ENCODE assay signal across 8 mouse cellular contexts in genomic region chr9:61914917-61915300, GRCm38 (mm10). TPM values are rescaled to one million over a fixed set of nuclear protein-coding genes. Genes with fewer than 3 reads are reported as not detected.
DNase-seq lines count a peak whose midpoint lies in the region; ATAC-seq and TF ChIP-seq lines count a peak whose summit lies in the region.

No protein-coding gene starts in this region.

- no peaks in the 10 kb centered on the region for H3K27me3 ChIP-seq in kidney, postnatal 0 days (ENCODE audit: insufficient read depth, low read length)
- no peaks in the 10 kb centered on the region for H3K27me3 ChIP-seq in embryonic facial prominence, embryonic 10.5 days (replicated peaks; ENCODE audit: low read depth, poor library complexity, severe bottlenecking)
- H3K27me3 ChIP-seq in intestine, embryonic 16.5 days (replicated peaks; ENCODE audit: control insufficient read depth, insufficient read depth, low read length): no peaks in the 10 kb centered on the region
- H3K27me3 ChIP-seq in midbrain, postnatal 0 days (ENCODE audit: insufficient read depth, low read length): no peaks in the 10 kb centered on the region

- peak overlapping the region; percentile 70 for H3K4me3 ChIP-seq in kidney, postnatal 0 days (replicated peaks; ENCODE audit: low read depth, low read length)
- H3K4me3 ChIP-seq in embryonic facial prominence, embryonic 10.5 days: peak overlapping the region; percentile 75
- peak overlapping the region; percentile 78 for H3K4me3 ChIP-seq in intestine, embryonic 16.5 days (ENCODE audit: low read length)
- H3K4me3 ChIP-seq in midbrain, postnatal 0 days (ENCODE audit: low read depth, low read length): peak overlapping the region; percentile 77

- peak overlapping the region; percentile 79; the same call in 1 of the 2 replicates for H3K9ac ChIP-seq in kidney, postnatal 0 days (ENCODE audit: low read depth, low read length)
- peak overlapping the region; percentile 90 for H3K9ac ChIP-seq in intestine, embryonic 16.5 days (ENCODE audit: low read depth, low read length)
- peak overlapping the region; percentile 44 for H3K9ac ChIP-seq in midbrain, postnatal 0 days (replicated peaks; ENCODE audit: low read length, poor library complexity, severe bottlenecking)

- DNase-seq in kidney, postnatal 0 days (ENCODE audit: low spot score): no peak
- DNase-seq in kidney, postnatal 25 days: no peak
- DNase-seq in embryonic facial prominence, embryonic 10.5 days (ENCODE audit: low spot score): no peak
- no peak for DNase-seq in midbrain, postnatal 0 days (ENCODE audit: low spot score)
- DNase-seq in kidney, postnatal 10 days: no peak
- DNase-seq in right cerebral cortex, postnatal 25 days: no peak

- 3% methylated on average over 13 of the region's 13 CpGs for WGBS in kidney, postnatal 0 days
- WGBS in embryonic facial prominence, embryonic 10.5 days: 3% methylated on average over 13 of the region's 13 CpGs
- 2% methylated on average over 13 of the region's 13 CpGs for WGBS in intestine, embryonic 16.5 days
- WGBS in midbrain, postnatal 0 days: 2% methylated on average over 13 of the region's 13 CpGs

- no peak for TF ChIP-seq CTCF in kidney, postnatal 0 days (IDR thresholded peaks at IDR 0.05; ENCODE audit: low read depth)
- TF ChIP-seq CTCF in midbrain, postnatal 0 days (IDR thresholded peaks at IDR 0.05): no peak

- 0 out of 2 replicates have a peak, but pooled peaks cover 13% of the 10 kb centered on the region for H3K4me1 ChIP-seq in kidney, postnatal 0 days (replicated peaks; ENCODE audit: insufficient read depth, low read length)
- peaks cover 30% of the 10 kb centered on the region for H3K4me1 ChIP-seq in embryonic facial prominence, embryonic 10.5 days
- H3K4me1 ChIP-seq in intestine, embryonic 16.5 days (ENCODE audit: control insufficient read depth, insufficient read depth, low read length): peaks cover 7% of the 10 kb centered on the region
- H3K4me1 ChIP-seq in midbrain, postnatal 0 days (ENCODE audit: insufficient read depth, low read length): 0 out of 2 replicates have a peak, but pooled peaks cover 3% of the 10 kb centered on the region

- peak overlapping the region; percentile 89 for H3K4me2 ChIP-seq in kidney, postnatal 0 days (ENCODE audit: low read length)
- H3K4me2 ChIP-seq in intestine, embryonic 16.5 days (ENCODE audit: low read depth, low read length): peak overlapping the region; percentile 81
- H3K4me2 ChIP-seq in midbrain, postnatal 0 days (ENCODE audit: low read depth, low read length, poor library complexity, severe bottlenecking): peak overlapping the region; percentile 60

- ATAC-seq in kidney, postnatal 0 days (replicated peaks; ENCODE audit: low FRiP score, low read depth): no peak
- no peak for ATAC-seq in intestine, embryonic 16.5 days
- ATAC-seq in midbrain, postnatal 0 days (ENCODE audit: low FRiP score): no peak
- no peak for ATAC-seq in megakaryocyte progenitor cell, adult 5-6 weeks (replicated peaks; ENCODE audit: poor library complexity)

- peaks cover 21% of the 10 kb centered on the region for H3K36me3 ChIP-seq in kidney, postnatal 0 days (ENCODE audit: insufficient read depth, low read length)
- peaks cover 74% of the 10 kb centered on the region for H3K36me3 ChIP-seq in embryonic facial prominence, embryonic 10.5 days (replicated peaks)
- peaks cover 26% of the 10 kb centered on the region for H3K36me3 ChIP-seq in intestine, embryonic 16.5 days (ENCODE audit: control insufficient read depth, insufficient read depth, low read length)
- peaks cover 16% of the 10 kb centered on the region; the same call in 1 of the 2 replicates for H3K36me3 ChIP-seq in midbrain, postnatal 0 days (ENCODE audit: insufficient read depth, low read length)

- H3K27ac ChIP-seq in kidney, postnatal 0 days: peak overlapping the region; percentile 94
- peak overlapping the region; percentile 89 for H3K27ac ChIP-seq in embryonic facial prominence, embryonic 10.5 days (replicated peaks)
- peak overlapping the region; percentile 99 for H3K27ac ChIP-seq in intestine, embryonic 16.5 days (ENCODE audit: low read length)
- peak overlapping the region; percentile 86 for H3K27ac ChIP-seq in midbrain, postnatal 0 days (ENCODE audit: low read depth, low read length)

- H3K9me3 ChIP-seq in kidney, postnatal 0 days (replicated peaks; ENCODE audit: low read length): no peaks in the 10 kb centered on the region
- no peaks in the 10 kb centered on the region for H3K9me3 ChIP-seq in embryonic facial prominence, embryonic 10.5 days
- H3K9me3 ChIP-seq in intestine, embryonic 16.5 days (ENCODE audit: control insufficient read depth, low read length): no peaks in the 10 kb centered on the region
- H3K9me3 ChIP-seq in midbrain, postnatal 0 days (ENCODE audit: low read length): no peaks in the 10 kb centered on the region

RNA-seq across cellular contexts. Expression of gene Rplp1, which starts 0.6 kb away (rescaled TPM):
- 1,461 and 1,709 TPM in 2 replicates for polyA plus RNA-seq in kidney, postnatal 0 days (2015; fragmentation: Nextera tagmentation; extraction: Ambion mirVana)
- 1,152 and 1,189 TPM in 2 replicates for polyA plus RNA-seq in embryonic facial prominence, embryonic 10.5 days (2016; fragmentation: Nextera tagmentation; extraction: Ambion mirVana)
- 1,285 and 1,371 TPM in 2 replicates for polyA plus RNA-seq in intestine, embryonic 16.5 days (2015; fragmentation: Nextera tagmentation; extraction: Ambion mirVana)
- total RNA-seq in midbrain, postnatal 0 days (2014; rRNA removed): 3,080 and 3,220 TPM in 2 replicates
- 983 and 1,053 TPM in 2 replicates for polyA plus RNA-seq in midbrain, postnatal 0 days (2015; fragmentation: Nextera tagmentation; extraction: Ambion mirVana)
- 3,301 and 3,503 TPM in 2 replicates for total RNA-seq in megakaryocyte progenitor cell, adult 5-6 weeks (2015)
- 5,104 and 5,789 TPM in 2 replicates for total RNA-seq in megakaryocyte progenitor cell, adult 5-6 weeks (2017)

RNA-seq across cellular contexts. Expression of gene Kif23, which starts 31.7 kb away (rescaled TPM):
- 40.1 and 51.2 TPM in 2 replicates for polyA plus RNA-seq in kidney, postnatal 0 days (2015; fragmentation: Nextera tagmentation; extraction: Ambion mirVana)
- 112 and 118 TPM in 2 replicates for polyA plus RNA-seq in embryonic facial prominence, embryonic 10.5 days (2016; fragmentation: Nextera tagmentation; extraction: Ambion mirVana)
- polyA plus RNA-seq in intestine, embryonic 16.5 days (2015; fragmentation: Nextera tagmentation; extraction: Ambion mirVana): 80.7 and 82.8 TPM in 2 replicates
- total RNA-seq in midbrain, postnatal 0 days (2014; rRNA removed): 3.1 and 4.4 TPM in 2 replicates
- polyA plus RNA-seq in midbrain, postnatal 0 days (2015; fragmentation: Nextera tagmentation; extraction: Ambion mirVana): 4.5 and 5.8 TPM in 2 replicates
- total RNA-seq in megakaryocyte progenitor cell, adult 5-6 weeks (2015): 106 and 127 TPM in 2 replicates
- 170 and 190 TPM in 2 replicates for total RNA-seq in megakaryocyte progenitor cell, adult 5-6 weeks (2017)
